Mouse (Mus musculus) lung, postnatal 0 days (tissue): ENCODE measurements around the gene Cdrt4.

Source experiments
- CTCF ChIP-seq: IDR thresholded peaks from 2 replicates; pipeline ENCODE4 v1.5.1; 2016; ENCODE audit warnings: antibody characterized with exemption, mild to moderate bottlenecking
- EP300 ChIP-seq: IDR thresholded peaks from 2 replicates; pipeline ENCODE4 v1.6.1; 2016; ENCODE audit warnings: antibody characterized with exemption, mild to moderate bottlenecking, control low read depth

GRCm38 (mm10) chr11:63028131-63028530 lies 77.1 kb downstream of the Cdrt4 start:
- TF ChIP-seq CTCF (no peak), EP300 (0 out of 2 replicates have a peak, but pooled peaks have one; percentile 19)
